Mouse (Mus musculus) stomach, embryonic 16.5 days (tissue): Measurements from ENCODE around the gene Tdrd3. TPM values are rescaled to one million over a fixed set of nuclear protein-coding genes. Genes with fewer than 3 reads are reported as not detected.

Experiments
- ATAC-seq: fragments of 200-750 bp; cut with Nextera tagmentation; 2 replicates; pipeline ENCODE4 v1.8.0; 2017; ENCODE audit warnings: moderate number of reproducible peaks, moderate TSS enrichment; ENCODE audit not compliant: insufficient read depth, low FRiP score
- H3K27ac ChIP-seq: fragments of 300-500 bp; sonication (generic); 2 replicates; pipeline ENCODE4 v1.5.1; 2014; ENCODE audit warnings: low read length
- H3K27me3 ChIP-seq: fragments of 300-500 bp; sonication (generic); 2 replicates; pipeline ENCODE4 v1.6.1; 2014; ENCODE audit warnings: low read length, control low read depth, mixed read lengths; ENCODE audit not compliant: control insufficient read depth, insufficient read depth
- H3K36me3 ChIP-seq: fragments of 300-500 bp; sonication (generic); 2 replicates; pipeline ENCODE4 v1.6.1; 2014; ENCODE audit warnings: low read length; ENCODE audit not compliant: control insufficient read depth, insufficient read depth
- H3K4me1 ChIP-seq: fragments of 300-500 bp; sonication (generic); 2 replicates; pipeline ENCODE4 v1.6.1; 2014; ENCODE audit warnings: low read length, control low read depth, mixed read lengths; ENCODE audit not compliant: control insufficient read depth, insufficient read depth
- H3K4me2 ChIP-seq: fragments of 300-500 bp; sonication (generic); 2 replicates; pipeline ENCODE4 v1.6.1; 2014; ENCODE audit warnings: low read depth, low read length, mixed read lengths
- H3K4me3 ChIP-seq: fragments of 300-500 bp; sonication (generic); replicated peaks from 2 replicates; pipeline ENCODE4 v1.5.1; 2014; ENCODE audit warnings: mild to moderate bottlenecking, low read length
- H3K9ac ChIP-seq: fragments of 300-500 bp; sonication (generic); 2 replicates; pipeline ENCODE4 v1.6.1; 2014; ENCODE audit warnings: low read length
- H3K9me3 ChIP-seq: fragments of 300-500 bp; sonication (generic); replicated peaks from 2 replicates; pipeline ENCODE4 v1.6.1; 2016; ENCODE audit warnings: low read length, control low read depth; ENCODE audit not compliant: control insufficient read depth
- WGBS: fragments of 180-500 bp; shearing (Covaris S2); extraction: QIAGEN DNeasy Blood & Tissue Kit; methylation state at CpG from one replicate; pipeline ENCODE4 v1.1.7; 2014; 5-methylcytosine and 5-hydroxymethylcytosine counted together
- polyA plus RNA-seq: library from polyadenylated mRNA; unstranded; fragments of >200 nt; fragmentation: Nextera tagmentation; extraction: Ambion mirVana; gene quantifications from 2 replicates; pipeline ENCODE4 v1.2.1, GENCODE M21; 2015

Gene Tdrd3
- polyA plus RNA-seq, 1 experiment from 2014 or later, result 24.6 TPM

DNA sequence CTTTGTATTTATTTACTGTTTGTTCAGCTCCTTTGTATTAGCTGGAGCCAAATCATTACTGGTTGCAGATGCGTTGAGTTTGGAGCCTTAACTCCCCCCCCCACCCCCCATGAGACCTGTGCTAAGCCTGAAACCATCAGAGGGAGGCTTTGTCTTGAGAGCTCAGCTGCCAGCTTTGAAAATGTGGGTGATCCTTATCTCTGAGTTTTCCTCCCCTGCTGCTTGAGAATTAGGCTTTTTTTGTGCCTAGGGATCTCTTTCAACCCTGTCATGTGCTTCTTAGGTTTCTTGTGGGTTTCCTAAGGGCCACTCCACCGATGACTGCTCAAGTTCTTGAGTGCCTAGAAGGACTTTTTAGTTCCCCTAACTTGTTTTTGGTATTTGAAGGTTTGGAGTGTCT, 23.3 kb downstream of the Tdrd3 start:
- no peak overlapping the region for H3K4me3 ChIP-seq
- no peak overlapping the region for H3K27ac ChIP-seq
- H3K4me2 ChIP-seq, result no peak overlapping the region
- no peak overlapping the region for H3K9ac ChIP-seq
- WGBS, result 17% methylated on average over 2 of the region's 2 CpGs
- H3K4me1 ChIP-seq, result no peaks in the 10 kb centered on the region
- 0 out of 2 replicates have a peak, but pooled peaks cover 6% of the 10 kb centered on the region for H3K9me3 ChIP-seq
- no peaks in the 10 kb centered on the region for H3K27me3 ChIP-seq
- ATAC-seq, result no peak
- H3K36me3 ChIP-seq, result peaks cover 6% of the 10 kb centered on the region; the same call in 1 of the 2 replicates

DNA sequence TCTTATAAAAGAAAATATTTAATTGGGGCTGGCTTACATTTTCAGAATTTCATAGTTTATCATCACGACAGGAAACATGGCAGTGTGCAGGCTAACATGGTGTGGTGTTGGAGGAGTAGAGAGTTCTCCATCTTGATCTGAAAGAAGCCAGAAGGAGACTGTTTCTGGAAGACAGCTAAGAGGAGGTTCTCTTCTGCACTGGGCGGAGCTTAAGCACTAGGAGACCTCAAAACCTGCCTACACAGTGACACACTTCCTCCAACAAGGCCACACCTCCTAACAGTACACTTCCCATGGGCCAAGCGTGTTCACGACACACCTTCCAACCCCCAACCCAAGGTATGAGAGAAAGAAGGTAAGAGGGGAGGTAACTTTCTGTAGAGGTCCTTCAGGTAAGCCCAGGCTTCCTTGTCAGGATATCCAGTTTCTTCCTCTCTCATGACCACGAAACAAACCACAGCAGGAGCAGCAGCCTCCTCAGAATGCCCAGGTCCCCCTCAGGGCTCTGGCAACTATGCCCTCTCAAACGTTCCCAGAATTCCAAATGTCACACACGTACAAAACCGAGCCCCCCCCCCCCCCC, 30.0 kb downstream of the Tdrd3 start:
- Histone ChIP-seq H3K36me3 (0 out of 2 replicates have a peak, but pooled peaks cover 4% of the 10 kb centered on the region), H3K4me2 (no peak overlapping the region), H3K4me3 (no peak overlapping the region), H3K4me1 (no peaks in the 10 kb centered on the region), H3K27ac (no peak overlapping the region), H3K9me3 (no peaks in the 10 kb centered on the region), H3K9ac (no peak overlapping the region), H3K27me3 (no peaks in the 10 kb centered on the region)
- WGBS, result 87% methylated on average over 8 of the region's 8 CpGs
- ATAC-seq, result no peak

DNA sequence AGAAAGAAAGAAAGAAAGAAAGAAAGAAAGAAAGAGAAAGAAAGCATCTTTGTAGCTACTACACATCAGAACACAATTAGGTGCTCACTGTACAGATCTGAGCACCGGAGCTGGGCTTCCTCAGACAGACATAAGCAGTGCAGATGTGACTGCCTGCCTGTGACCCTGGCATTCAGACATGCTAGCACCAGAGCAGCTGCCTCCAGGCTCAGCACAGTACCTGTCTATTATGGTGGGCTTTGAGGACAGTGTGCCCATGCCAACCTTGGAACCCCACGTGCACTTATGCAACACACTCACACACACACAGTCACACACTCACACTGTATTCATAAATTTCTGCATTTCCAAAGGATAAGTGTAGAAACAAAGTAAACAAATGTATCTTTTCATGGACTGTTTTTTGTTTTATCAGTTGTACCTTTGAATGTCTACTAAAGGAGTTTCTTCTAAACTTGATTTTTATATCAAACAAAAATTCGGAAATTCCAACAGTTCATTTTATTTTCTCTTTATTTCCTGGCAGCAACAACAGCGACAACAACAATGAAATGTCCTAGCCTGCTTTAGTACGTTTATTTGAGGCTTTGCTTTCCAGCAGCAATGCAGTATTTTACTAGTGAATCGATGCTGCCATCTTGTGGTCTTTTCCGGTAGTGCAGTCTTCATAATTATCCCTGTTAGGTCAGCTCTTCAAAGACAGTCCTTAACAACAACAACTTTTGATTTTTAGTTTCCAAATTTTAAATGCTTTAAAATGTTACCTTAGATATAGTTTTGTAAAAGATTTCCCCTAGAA, 35.4 kb downstream of the Tdrd3 start:
- H3K27ac ChIP-seq, result no peak overlapping the region
- no peaks in the 10 kb centered on the region for H3K27me3 ChIP-seq
- no peaks in the 10 kb centered on the region for H3K36me3 ChIP-seq
- H3K9me3 ChIP-seq, result no peaks in the 10 kb centered on the region
- ATAC-seq, result peak; percentile 60; the same call in 1 of the 2 replicates
- H3K4me1 ChIP-seq, result peaks cover 4% of the 10 kb centered on the region; the same call in 1 of the 2 replicates
- no peak overlapping the region for H3K4me2 ChIP-seq
- no peak overlapping the region for H3K9ac ChIP-seq
- H3K4me3 ChIP-seq, result no peak overlapping the region
- 8% methylated on average over 7 of the region's 7 CpGs for WGBS

DNA sequence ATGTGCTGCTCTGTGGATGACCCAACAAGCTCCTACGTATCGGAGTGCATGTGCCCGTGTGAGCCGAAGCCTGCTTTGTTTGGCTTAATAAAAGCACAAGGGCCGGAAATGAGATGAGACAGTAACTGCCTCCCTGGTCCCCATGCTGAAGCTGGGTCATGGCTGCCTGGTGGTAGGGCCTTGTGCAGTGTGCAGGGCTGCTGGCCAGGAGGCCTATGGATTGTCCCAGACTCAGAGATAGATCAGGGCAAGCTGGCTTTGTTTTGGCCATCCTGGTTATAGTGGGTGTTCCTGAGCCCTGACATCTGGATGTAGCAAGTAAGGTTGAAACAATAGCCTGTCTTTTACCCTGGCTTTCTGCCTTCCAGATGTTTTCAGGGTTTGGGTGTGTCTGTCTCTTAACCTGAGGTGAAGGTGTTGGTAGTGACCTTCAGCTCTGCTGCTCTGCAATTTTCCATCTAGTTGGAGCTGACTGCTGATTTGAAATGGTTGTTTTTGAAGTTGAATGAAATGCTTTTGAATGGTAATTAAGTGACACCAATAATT, 39.3 kb downstream of the Tdrd3 start:
- Histone ChIP-seq H3K4me1 (peaks cover 4% of the 10 kb centered on the region; the same call in 1 of the 2 replicates), H3K4me3 (no peak overlapping the region), H3K9me3 (no peaks in the 10 kb centered on the region), H3K27ac (no peak overlapping the region), H3K9ac (no peak overlapping the region), H3K4me2 (no peak overlapping the region), H3K27me3 (no peaks in the 10 kb centered on the region), H3K36me3 (no peaks in the 10 kb centered on the region)
- no peak for ATAC-seq
- WGBS, result 84% methylated on average over 5 of the region's 5 CpGs

DNA sequence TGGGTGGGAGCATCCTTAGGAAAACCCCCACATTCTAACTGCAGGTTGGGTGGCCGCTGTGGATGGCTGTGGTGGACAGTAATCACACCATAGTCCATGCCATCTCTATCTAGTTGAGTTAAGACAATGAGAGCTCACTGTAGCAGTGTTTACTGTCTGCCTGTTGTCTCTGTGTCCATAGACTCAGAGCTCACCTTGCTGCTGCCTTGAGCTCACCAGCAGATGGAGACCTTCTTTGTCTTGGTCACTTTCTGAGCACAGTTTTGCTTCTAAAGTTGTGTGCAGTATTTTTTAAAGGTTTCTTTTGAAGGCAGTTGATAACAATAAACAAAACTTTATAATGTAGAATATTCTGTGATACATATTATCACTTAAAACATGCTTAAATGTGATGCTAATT, 43.3 kb downstream of the Tdrd3 start:
- WGBS, result 88% methylated on average over 1 of the region's 1 CpGs
- H3K9me3 ChIP-seq, result no peaks in the 10 kb centered on the region
- H3K9ac ChIP-seq, result no peak overlapping the region
- no peaks in the 10 kb centered on the region for H3K27me3 ChIP-seq
- peaks cover 5% of the 10 kb centered on the region; the same call in 1 of the 2 replicates for H3K4me1 ChIP-seq
- no peaks in the 10 kb centered on the region for H3K36me3 ChIP-seq
- no peak overlapping the region for H3K4me3 ChIP-seq
- ATAC-seq, result no peak
- no peak overlapping the region for H3K4me2 ChIP-seq
- H3K27ac ChIP-seq, result no peak overlapping the region

DNA sequence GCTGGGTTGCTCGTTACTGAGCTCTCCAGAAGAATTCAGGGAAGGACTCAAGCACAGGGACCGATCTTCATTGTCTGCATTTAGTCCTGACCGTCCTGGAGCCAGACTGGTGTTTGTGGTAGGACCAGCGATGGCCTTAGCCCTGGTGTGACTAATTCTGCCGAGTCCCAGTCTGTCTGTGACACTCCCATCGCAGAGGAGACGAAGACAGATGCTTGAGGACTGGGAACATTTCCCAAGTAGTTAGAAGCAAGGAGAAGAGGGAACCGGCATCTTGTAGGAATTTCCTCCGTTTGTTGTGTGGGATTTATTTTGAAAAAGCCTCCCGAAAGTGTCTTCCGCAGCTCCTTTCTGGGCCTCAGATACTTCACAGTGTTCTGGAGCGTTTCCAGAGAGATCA, 45.1 kb downstream of the Tdrd3 start:
- Histone ChIP-seq H3K36me3 (no peaks in the 10 kb centered on the region), H3K4me3 (no peak overlapping the region), H3K27me3 (no peaks in the 10 kb centered on the region), H3K4me1 (peaks cover 5% of the 10 kb centered on the region; the same call in 1 of the 2 replicates), H3K4me2 (no peak overlapping the region), H3K9me3 (no peaks in the 10 kb centered on the region), H3K27ac (no peak overlapping the region), H3K9ac (no peak overlapping the region)
- ATAC-seq, result no peak
- WGBS, result 70% methylated on average over 12 of the region's 12 CpGs

DNA sequence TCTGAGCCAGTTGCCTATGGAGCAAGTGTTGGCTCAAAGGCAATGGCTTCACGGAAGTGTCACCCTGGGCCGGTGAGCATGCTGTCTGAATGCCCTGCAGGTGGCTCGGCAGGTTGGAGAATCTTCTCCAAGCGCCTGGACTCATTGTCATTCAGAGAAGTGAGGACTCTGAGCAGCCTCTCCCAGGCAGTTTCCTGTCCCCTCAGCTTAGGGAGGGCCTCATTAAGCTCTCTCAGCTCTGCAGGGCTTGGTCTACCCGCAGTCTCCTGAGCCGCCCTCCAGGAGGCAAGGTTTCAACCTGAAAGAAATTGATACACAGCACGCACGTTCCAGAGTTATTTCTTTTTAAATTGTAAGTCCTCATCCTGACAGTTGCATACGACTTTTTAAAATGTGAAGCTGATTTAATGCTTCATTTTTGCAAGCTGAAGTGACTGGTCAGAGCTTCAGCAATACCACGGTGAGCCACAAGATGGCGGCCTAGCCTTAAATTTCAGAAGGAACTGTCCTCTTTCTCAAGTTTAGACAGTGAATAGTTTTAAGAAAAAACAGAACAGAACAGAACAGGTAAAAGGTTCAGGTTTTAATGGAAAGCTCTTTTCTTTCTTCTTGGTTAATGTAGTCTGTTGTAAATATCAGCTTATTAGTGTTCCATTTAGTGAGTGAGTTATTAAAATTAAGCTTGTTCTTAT, 47.7 kb downstream of the Tdrd3 start:
- no peaks in the 10 kb centered on the region for H3K36me3 ChIP-seq
- H3K4me3 ChIP-seq, result no peak overlapping the region
- no peak overlapping the region for H3K9ac ChIP-seq
- H3K4me1 ChIP-seq, result peaks cover 5% of the 10 kb centered on the region; the same call in 1 of the 2 replicates
- no peak overlapping the region for H3K4me2 ChIP-seq
- 23% methylated on average over 11 of the region's 11 CpGs for WGBS
- H3K27me3 ChIP-seq, result no peaks in the 10 kb centered on the region
- H3K27ac ChIP-seq, result no peak overlapping the region
- no peak for ATAC-seq
- H3K9me3 ChIP-seq, result no peaks in the 10 kb centered on the region

DNA sequence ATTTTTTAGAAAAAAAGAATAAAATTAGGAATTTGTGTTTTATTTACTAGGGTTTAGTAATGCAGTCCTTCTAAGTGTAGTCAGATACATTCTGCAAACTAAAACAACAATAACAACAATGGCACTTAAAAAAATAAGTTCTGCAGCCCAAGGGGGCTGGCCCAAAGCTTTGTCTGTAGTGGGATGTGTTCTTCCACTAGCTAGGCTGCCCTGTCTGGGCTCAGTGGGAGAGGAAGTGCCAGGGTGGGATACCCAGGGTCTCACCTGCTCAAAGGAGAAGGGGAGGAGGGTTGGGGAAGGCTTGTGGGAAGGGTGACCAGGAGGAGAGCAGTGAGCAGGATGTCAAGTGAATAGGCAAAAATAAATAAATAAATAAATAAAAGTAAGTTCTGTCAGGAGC, 48.2 kb downstream of the Tdrd3 start:
- ATAC-seq, result no peak
- Histone ChIP-seq H3K9me3 (no peaks in the 10 kb centered on the region), H3K27me3 (no peaks in the 10 kb centered on the region), H3K4me1 (peaks cover 5% of the 10 kb centered on the region; the same call in 1 of the 2 replicates), H3K4me3 (no peak overlapping the region), H3K27ac (no peak overlapping the region), H3K36me3 (no peaks in the 10 kb centered on the region), H3K9ac (no peak overlapping the region), H3K4me2 (no peak overlapping the region)

DNA sequence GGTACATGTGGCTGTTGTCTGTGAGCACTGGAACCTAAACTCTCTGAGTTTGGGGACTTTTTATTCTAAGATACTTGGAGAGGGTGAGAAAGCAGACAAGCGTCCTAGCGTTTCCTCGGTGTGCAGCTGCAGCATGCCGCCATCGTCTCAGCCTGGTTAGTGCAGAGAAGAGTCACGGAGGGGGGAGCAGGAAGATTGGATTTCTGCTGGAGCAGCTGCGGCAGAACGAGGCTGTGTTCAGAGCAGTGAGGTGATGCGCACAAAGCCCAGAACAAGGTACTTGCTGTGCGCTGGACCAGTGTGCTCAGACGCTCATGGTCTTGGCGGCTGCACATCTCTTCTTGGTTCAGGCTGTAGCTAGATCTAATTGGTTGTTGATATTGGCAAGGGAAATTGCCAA, 51.1 kb downstream of the Tdrd3 start:
- ATAC-seq, result no peak
- H3K36me3 ChIP-seq, result 0 out of 2 replicates have a peak, but pooled peaks cover 4% of the 10 kb centered on the region

More for the DNA sequence above, 51.1 kb downstream of the Tdrd3 start:
- 77% methylated on average over 12 of the region's 12 CpGs for WGBS
- Histone ChIP-seq H3K4me2 (no peak overlapping the region), H3K27ac (no peak overlapping the region), H3K9me3 (no peaks in the 10 kb centered on the region), H3K27me3 (no peaks in the 10 kb centered on the region), H3K4me1 (no peaks in the 10 kb centered on the region), H3K4me3 (no peak overlapping the region), H3K9ac (no peak overlapping the region)
